Mouse (Mus musculus): Measurements from ENCODE around the gene Kcnc1.

Gene Kcnc1

GRCm38 (mm10) chr7:46483050-46483449 is 86.8 kb downstream of the Kcnc1 start:
- H3K9me3 ChIP-seq (ENCODE audit: low read length), result no peaks in the 10 kb centered on the region
- no peak overlapping the region for H3K4me3 ChIP-seq (replicated peaks; ENCODE audit: low read length)
- H3K27me3 ChIP-seq (ENCODE audit: insufficient read depth, low read length), result no peaks in the 10 kb centered on the region
- H3K36me3 ChIP-seq (ENCODE audit: insufficient read depth, low read length), result no peaks in the 10 kb centered on the region
- TF ChIP-seq POU5F1 (IDR thresholded peaks at IDR 0.05; ENCODE audit: borderline replicate concordance, low read length) (no peak), NANOG (IDR thresholded peaks at IDR 0.05; ENCODE audit: borderline replicate concordance, low read length) (no peak), CTCF (conservative IDR thresholded peaks at IDR 0.05; ENCODE audit: low read length) (no peak)
- H3K4me1 ChIP-seq (replicated peaks; ENCODE audit: low read depth, low read length), result no peaks in the 10 kb centered on the region

- TF ChIP-seq NANOG (IDR thresholded peaks at IDR 0.05; ENCODE audit: borderline replicate concordance, low read length), result no peak
- no peak for TF ChIP-seq CTCF (conservative IDR thresholded peaks at IDR 0.05; ENCODE audit: low read length)
- no peak for TF ChIP-seq POU5F1 (IDR thresholded peaks at IDR 0.05; ENCODE audit: borderline replicate concordance, low read length)
- H3K36me3 ChIP-seq (ENCODE audit: insufficient read depth, low read length), result no peaks in the 10 kb centered on the region
- no peaks in the 10 kb centered on the region for H3K9me3 ChIP-seq (ENCODE audit: low read length)
- no peaks in the 10 kb centered on the region for H3K4me1 ChIP-seq (replicated peaks; ENCODE audit: low read depth, low read length)
- no peaks in the 10 kb centered on the region for H3K27me3 ChIP-seq (ENCODE audit: insufficient read depth, low read length)
- H3K4me3 ChIP-seq (replicated peaks; ENCODE audit: low read length), result no peak overlapping the region
Measured at GRCm38 (mm10) chr7:46484223-46484622, 87.9 kb downstream of the Kcnc1 start.

GRCm38 (mm10) chr7:46486761-46487160 is 90.5 kb downstream of the Kcnc1 start:
- no peak for TF ChIP-seq POU5F1 (IDR thresholded peaks at IDR 0.05; ENCODE audit: borderline replicate concordance, low read length)
- TF ChIP-seq NANOG (IDR thresholded peaks at IDR 0.05; ENCODE audit: borderline replicate concordance, low read length), result no peak
- no peak for TF ChIP-seq CTCF (conservative IDR thresholded peaks at IDR 0.05; ENCODE audit: low read length)
- no peaks in the 10 kb centered on the region for H3K9me3 ChIP-seq (ENCODE audit: low read length)
- H3K27me3 ChIP-seq (ENCODE audit: insufficient read depth, low read length), result no peaks in the 10 kb centered on the region

GRCm38 (mm10) chr7:46487354-46487753 is 91.1 kb downstream of the Kcnc1 start:
- no peaks in the 10 kb centered on the region for H3K27me3 ChIP-seq (ENCODE audit: insufficient read depth, low read length)
- no peak for TF ChIP-seq NANOG (IDR thresholded peaks at IDR 0.05; ENCODE audit: borderline replicate concordance, low read length)
- TF ChIP-seq CTCF (conservative IDR thresholded peaks at IDR 0.05; ENCODE audit: low read length), result no peak
- TF ChIP-seq POU5F1 (IDR thresholded peaks at IDR 0.05; ENCODE audit: borderline replicate concordance, low read length), result no peak
- H3K4me3 ChIP-seq (replicated peaks; ENCODE audit: low read length), result no peak overlapping the region
- H3K9me3 ChIP-seq (ENCODE audit: low read length), result no peaks in the 10 kb centered on the region
- peaks cover 5% of the 10 kb centered on the region for H3K4me1 ChIP-seq (replicated peaks; ENCODE audit: low read depth, low read length)
- H3K36me3 ChIP-seq (ENCODE audit: insufficient read depth, low read length), result no peaks in the 10 kb centered on the region

More at GRCm38 (mm10) chr7:46486761-46487160, 90.5 kb downstream of the Kcnc1 start:
- Histone ChIP-seq H3K4me3 (replicated peaks; ENCODE audit: low read length) (no peak overlapping the region), H3K36me3 (ENCODE audit: insufficient read depth, low read length) (no peaks in the 10 kb centered on the region), H3K4me1 (replicated peaks; ENCODE audit: low read depth, low read length) (no peaks in the 10 kb centered on the region)
